Mouse (Mus musculus): ENCODE results near the gene Olfr1137. TPM values are rescaled to one million over a fixed set of nuclear protein-coding genes. Genes with fewer than 3 reads are reported as not detected.

The Olfr1137 gene
- not detected in 2 replicates for polyA plus RNA-seq (2012; rRNA removed)

GRCm38 (mm10) chr2:87713079-87713478 lies at the start of gene Olfr1137:
TSS of gene Olfr1137 (minus strand) at chr2:87713179.
- no peak for DNase-seq (ENCODE audit: low read depth, low spot score)

- DNase-seq (ENCODE audit: low read depth, low spot score), result no peak
- 68% methylated on average over 1 of the region's 1 CpGs for WGBS
Observed at GRCm38 (mm10) chr2:87753891-87754290, 40.9 kb upstream of the Olfr1137 start, which contains the start of gene Olfr1141. TSS of gene Olfr1141 (minus strand) at chr2:87753991.

DNA sequence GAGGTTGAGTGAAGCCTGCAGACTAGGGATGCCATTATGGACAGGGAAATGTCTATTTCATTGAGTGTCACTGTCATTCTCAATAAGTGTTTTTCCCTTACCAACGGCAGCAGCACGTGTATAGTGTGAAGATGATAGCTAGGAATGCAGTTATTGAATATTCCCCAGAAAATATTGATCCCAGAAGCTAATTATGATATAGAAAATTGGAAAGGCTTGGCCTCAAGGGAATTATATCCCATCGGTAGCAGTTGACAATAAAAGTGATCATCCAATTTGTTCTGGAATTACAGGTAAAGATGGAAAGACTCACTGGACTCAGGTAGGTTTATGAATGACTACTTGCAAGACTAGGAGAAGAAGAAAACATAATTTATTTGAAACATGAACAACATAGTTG lies 30.5 kb upstream of the Olfr1137 start, which contains the start of gene Olfr1140:
Gene Olfr1140, plus strand, starts transcription at position 301 of the 400 bp plus-strand sequence.
- WGBS, result 63% methylated on average over 3 of the region's 3 CpGs
- no peak for DNase-seq (ENCODE audit: low read depth, low spot score)

- 68% methylated on average over 1 of the region's 1 CpGs for WGBS
- no peak for DNase-seq (ENCODE audit: low read depth, low spot score)
Observed at GRCm38 (mm10) chr2:87739878-87740277, 26.9 kb upstream of the Olfr1137 start, which contains the start of gene Olfr1138. TSS of gene Olfr1138 (minus strand) at chr2:87739978.

GRCm38 (mm10) chr2:87693847-87694246 lies 19.1 kb downstream of the Olfr1137 start, which contains the start of gene Olfr1136:
TSS of gene Olfr1136 (minus strand) at chr2:87693947.
- no peak for DNase-seq (ENCODE audit: low read depth, low spot score)

GRCm38 (mm10) chr2:87673564-87673963 lies 39.4 kb downstream of the Olfr1137 start, which contains the start of gene Olfr1135:
TSS of gene Olfr1135 (minus strand) at chr2:87673664.
- no peak for DNase-seq (ENCODE audit: low read depth, low spot score)
- WGBS, result 2% methylated on average over 1 of the region's 1 CpGs

Other genes with a start within 250 kb of the Olfr1137 start
- gene Pramel7, start 216.1 kb downstream of the Olfr1137 start, polyA plus RNA-seq (2012; rRNA removed), result not detected in 2 replicates
- not detected in 2 replicates for gene Pramel6, start 206.6 kb downstream of the Olfr1137 start, polyA plus RNA-seq (2012; rRNA removed)
- gene Olfr153, start 181.4 kb downstream of the Olfr1137 start, polyA plus RNA-seq (2012; rRNA removed), result not detected in 2 replicates
- not detected in 2 replicates for gene Olfr1128, start 167.6 kb downstream of the Olfr1137 start, polyA plus RNA-seq (2012; rRNA removed)
- gene Olfr1129, start 139.3 kb downstream of the Olfr1137 start, polyA plus RNA-seq (2012; rRNA removed), result not detected in 2 replicates
- gene Olfr1130, start 107.0 kb downstream of the Olfr1137 start, polyA plus RNA-seq (2012; rRNA removed), result not detected in 2 replicates
- not detected in 2 replicates for gene Olfr1131, start 86.1 kb downstream of the Olfr1137 start, polyA plus RNA-seq (2012; rRNA removed)
- gene Olfr1132, start 75.6 kb downstream of the Olfr1137 start, polyA plus RNA-seq (2012; rRNA removed), result not detected in 2 replicates
- not detected in 2 replicates for gene Olfr1133, start 65.8 kb downstream of the Olfr1137 start, polyA plus RNA-seq (2012; rRNA removed)
- gene Olfr1134, start 54.7 kb downstream of the Olfr1137 start, polyA plus RNA-seq (2012; rRNA removed), result not detected in 2 replicates
- gene Olfr1135, start 39.5 kb downstream of the Olfr1137 start, polyA plus RNA-seq (2012; rRNA removed), result not detected in 2 replicates
- gene Olfr1136, start 19.2 kb downstream of the Olfr1137 start, polyA plus RNA-seq (2012; rRNA removed), result not detected in 2 replicates
- not detected in 2 replicates for gene Olfr1138, start 26.8 kb upstream of the Olfr1137 start, polyA plus RNA-seq (2012; rRNA removed)
- not detected in 2 replicates for gene Olfr1140, start 30.6 kb upstream of the Olfr1137 start, polyA plus RNA-seq (2012; rRNA removed)
- not detected in 2 replicates for gene Olfr1141, start 40.8 kb upstream of the Olfr1137 start, polyA plus RNA-seq (2012; rRNA removed)
- gene Olfr152, start 66.3 kb upstream of the Olfr1137 start, polyA plus RNA-seq (2012; rRNA removed), result not detected in 2 replicates
- gene Olfr1143, start 87.4 kb upstream of the Olfr1137 start, polyA plus RNA-seq (2012; rRNA removed), result not detected in 2 replicates
- gene Olfr1145, start 96.6 kb upstream of the Olfr1137 start, polyA plus RNA-seq (2012; rRNA removed), result not detected in 2 replicates
- not detected in 2 replicates for gene Olfr1148, start 117.4 kb upstream of the Olfr1137 start, polyA plus RNA-seq (2012; rRNA removed)
- gene Olfr1150-ps1, start 130.8 kb upstream of the Olfr1137 start, polyA plus RNA-seq (2012; rRNA removed), result not detected in 2 replicates
- not detected in 2 replicates for gene Olfr1151, start 142.7 kb upstream of the Olfr1137 start, polyA plus RNA-seq (2012; rRNA removed)
- gene Olfr1152, start 153.3 kb upstream of the Olfr1137 start, polyA plus RNA-seq (2012; rRNA removed), result not detected in 2 replicates
- not detected in 2 replicates for gene Olfr1153, start 181.8 kb upstream of the Olfr1137 start, polyA plus RNA-seq (2012; rRNA removed)
- not detected in 2 replicates for gene Olfr1154, start 192.0 kb upstream of the Olfr1137 start, polyA plus RNA-seq (2012; rRNA removed)
- not detected in 2 replicates for gene Olfr1155, start 232.0 kb upstream of the Olfr1137 start, polyA plus RNA-seq (2012; rRNA removed)
- gene Olfr1156, start 239.9 kb upstream of the Olfr1137 start, polyA plus RNA-seq (2012; rRNA removed), result not detected in 2 replicates